Mouse (Mus musculus) monocyte, adult 2 months (primary cell): ENCODE measurements around the gene 1110051M20Rik.

Source experiments
- DNase-seq, 2 experiments: peaks; one replicate each; pipeline ENCODE4 v3.0.0; 2022; ENCODE audit warnings: low spot score in 2 of 2, low read depth in 1 of 2

The 1110051M20Rik gene

GRCm38 (mm10) chr2:91349974-91350457 is 94.5 kb downstream of the 1110051M20Rik start:
- no peak for DNase-seq

- no peak for DNase-seq
These were observed 95.6 kb downstream of the 1110051M20Rik start for GRCm38 (mm10) chr2:91348936-91349335.

GRCm38 (mm10) chr2:91345644-91346043 is 98.9 kb downstream of the 1110051M20Rik start:
- no peak for DNase-seq

- DNase-seq = no peak
These were observed 104.9 kb downstream of the 1110051M20Rik start for GRCm38 (mm10) chr2:91339591-91339990.

- DNase-seq = peak; percentile 30 to 44
These were observed 109.4 kb downstream of the 1110051M20Rik start for GRCm38 (mm10) chr2:91335128-91335527.

GRCm38 (mm10) chr2:91331051-91331843 is 113.3 kb downstream of the 1110051M20Rik start:
- no peak for DNase-seq

GRCm38 (mm10) chr2:91329996-91330738 is 114.3 kb downstream of the 1110051M20Rik start:
- DNase-seq = no peak

GRCm38 (mm10) chr2:91328729-91329125 is 115.8 kb downstream of the 1110051M20Rik start:
- DNase-seq = no peak

GRCm38 (mm10) chr2:91327968-91328728 is 116.4 kb downstream of the 1110051M20Rik start:
- DNase-seq = no peak

GRCm38 (mm10) chr2:91326746-91327350 is 117.7 kb downstream of the 1110051M20Rik start:
- DNase-seq = no peak

GRCm38 (mm10) chr2:91324761-91325421 is 119.6 kb downstream of the 1110051M20Rik start:
- no peak for DNase-seq

GRCm38 (mm10) chr2:91324346-91324745 is 120.2 kb downstream of the 1110051M20Rik start:
- DNase-seq = no peak

- DNase-seq = no peak
These were observed 122.0 kb downstream of the 1110051M20Rik start for GRCm38 (mm10) chr2:91322490-91322889.

- DNase-seq = no peak
These were observed 122.6 kb downstream of the 1110051M20Rik start for GRCm38 (mm10) chr2:91321923-91322322.

GRCm38 (mm10) chr2:91320559-91321529 is 123.7 kb downstream of the 1110051M20Rik start:
- DNase-seq = no peak

- DNase-seq = no peak
These were observed 130.3 kb downstream of the 1110051M20Rik start for GRCm38 (mm10) chr2:91314184-91314583.

GRCm38 (mm10) chr2:91312578-91313311 is 131.8 kb downstream of the 1110051M20Rik start:
- DNase-seq = no peak

- no peak for DNase-seq
These were observed 135.0 kb downstream of the 1110051M20Rik start for GRCm38 (mm10) chr2:91309546-91309945.

- no peak for DNase-seq
These were observed 135.8 kb downstream of the 1110051M20Rik start for GRCm38 (mm10) chr2:91308680-91309079.
